Mouse (Mus musculus) adrenal gland, adult 18-20 months (tissue): ENCODE measurements at regions not wholly inside any gene's neighbourhood (a gene's known extent, or its start where the extent isn't known, plus 50 kb on each side); places are given as distances from the start of the nearest gene placed in this dataset.

ENCODE experiments used
- DNase-seq, 2 experiments: peaks; one replicate each; pipeline ENCODE4 v3.0.0; 2021 to 2022; ENCODE audit warnings: low spot score in 2 of 2

- DNase-seq, result no peak
Measured at GRCm38 (mm10) chr4:98282275-98282674, 100.8 kb downstream of the Tm2d1 start.

- DNase-seq, result no peak
Measured at GRCm38 (mm10) chr4:98258336-98258735, 124.8 kb downstream of the Tm2d1 start.

- DNase-seq, result no peak
Measured at GRCm38 (mm10) chr4:98257711-98258110, 125.4 kb downstream of the Tm2d1 start.

GRCm38 (mm10) chr4:98254856-98255853, 128.0 kb downstream of the Tm2d1 start:
- DNase-seq, result peak; percentile 41 to 42

- DNase-seq, result no peak
Measured at GRCm38 (mm10) chr4:98243941-98244929, 138.9 kb downstream of the Tm2d1 start.

- DNase-seq, result peak in 1 of 2 experiments; percentile 7
Measured at GRCm38 (mm10) chr4:98243502-98243901, 139.6 kb downstream of the Tm2d1 start.

- DNase-seq, result no peak
Measured at GRCm38 (mm10) chr4:98241921-98242320, 141.2 kb downstream of the Tm2d1 start.

- DNase-seq, result no peak
Measured at GRCm38 (mm10) chr4:98240289-98240688, 142.8 kb downstream of the Tm2d1 start.

- no peak for DNase-seq
Measured at GRCm38 (mm10) chr4:98238075-98238474, 145.0 kb downstream of the Tm2d1 start.

GRCm38 (mm10) chr4:98237475-98237874, 145.6 kb downstream of the Tm2d1 start:
- DNase-seq, result no peak

- DNase-seq, result no peak
Measured at GRCm38 (mm10) chr4:98236006-98236783, 146.9 kb downstream of the Tm2d1 start.

GRCm38 (mm10) chr4:98228193-98228592, 154.9 kb downstream of the Tm2d1 start:
- DNase-seq, result no peak

GRCm38 (mm10) chr4:98224366-98224765, 158.7 kb downstream of the Tm2d1 start:
- no peak for DNase-seq

- DNase-seq, result no peak
Measured at GRCm38 (mm10) chr4:98223429-98223828, 159.7 kb downstream of the Tm2d1 start.

GRCm38 (mm10) chr4:98221566-98221965, 161.5 kb downstream of the Tm2d1 start:
- no peak for DNase-seq

GRCm38 (mm10) chr4:98215218-98215617, 167.9 kb downstream of the Tm2d1 start:
- no peak for DNase-seq

GRCm38 (mm10) chr4:98207446-98207845, 175.7 kb downstream of the Tm2d1 start:
- DNase-seq, result no peak

GRCm38 (mm10) chr4:98206245-98206970, 176.7 kb downstream of the Tm2d1 start:
- no peak for DNase-seq

- DNase-seq, result no peak
Measured at GRCm38 (mm10) chr4:98203129-98203528, 180.0 kb downstream of the Tm2d1 start.

- no peak for DNase-seq
Measured at GRCm38 (mm10) chr4:98202232-98202631, 180.9 kb downstream of the Tm2d1 start.
